Comparison of ENCODE assay signal across 9 mouse cellular contexts in genomic region chr8:70439848-70440179, GRCm38 (mm10). TPM values are rescaled to one million over a fixed set of nuclear protein-coding genes. Genes with fewer than 3 reads are reported as not detected.
DNase-seq lines count a peak whose midpoint lies in the region; ATAC-seq and TF ChIP-seq lines count a peak whose summit lies in the region.
"Had no signal": no experiment of that assay in that cellular context is flagged by ENCODE, and none has a peak within 500 bp of the region (broad histone marks: within the 10 kb centered on the region; RNA-seq: fewer than 3 reads in every experiment).

No protein-coding gene starts in this region.

- intact Hi-C loops in heart, postnatal 36 days (cut with DNase I): loop anchor here (2.0 kb wide), 1 partner anchor 57 kb away; no protein-coding TSS in a partner anchor
- intact Hi-C loops in left cerebral cortex, postnatal 36 days (cut with DNase I): loop anchor here (5.0 kb wide), 1 partner anchor 62 kb away; no protein-coding TSS in a partner anchor
- intact Hi-C loops in left cerebral cortex, postnatal 14 days (cut with DNase I): no loop called here

- TF ChIP-seq CTCF in ES-Bruce4 (IDR thresholded peaks at IDR 0.05; ENCODE audit: low read depth, low read length): no peak

- H3K9ac ChIP-seq in heart, embryonic 14.5 days (ENCODE audit: low read length): peak overlapping the region; percentile 66
- H3K9ac ChIP-seq in ES-Bruce4 (ENCODE audit: low read depth, poor library complexity, severe bottlenecking): peak overlapping the region; percentile 9
- peak overlapping the region; percentile 76 for H3K9ac ChIP-seq in forebrain, embryonic 16.5 days (replicated peaks; ENCODE audit: low read depth, low read length)
- H3K9ac ChIP-seq in liver, embryonic 16.5 days (ENCODE audit: low read depth, low read length): peak overlapping the region; percentile 69

- no peak for TF ChIP-seq EP300 in ES-Bruce4 (IDR thresholded peaks at IDR 0.05; ENCODE audit: insufficient read depth, low read depth, low read length)

- no peak for DNase-seq in heart, postnatal 36 days
- DNase-seq in left cerebral cortex, postnatal 36 days (ENCODE audit: low spot score in 2 of 2): no peak
- no peak for DNase-seq in left cerebral cortex, postnatal 14 days (ENCODE audit: low spot score in 2 of 2)
- DNase-seq in adrenal gland, postnatal 10 days: no peak

- 4% methylated on average over 7 of the region's 7 CpGs for WGBS in heart, embryonic 14.5 days
- under 1% methylated on average over 7 of the region's 7 CpGs for WGBS in forebrain, embryonic 16.5 days
- 2% methylated on average over 7 of the region's 7 CpGs for WGBS in liver, embryonic 16.5 days (ENCODE audit: insufficient replicate concordance)

- H3K36me3 ChIP-seq in heart, embryonic 14.5 days (ENCODE audit: control insufficient read depth, insufficient read depth, low read length): no peaks in the 10 kb centered on the region
- H3K36me3 ChIP-seq in ES-Bruce4 (ENCODE audit: control insufficient read depth, insufficient read depth, low read length, poor library complexity, severe bottlenecking): no peaks in the 10 kb centered on the region
- H3K36me3 ChIP-seq in forebrain, embryonic 16.5 days (ENCODE audit: control insufficient read depth, insufficient read depth): no peaks in the 10 kb centered on the region
- H3K36me3 ChIP-seq in liver, embryonic 16.5 days (ENCODE audit: control insufficient read depth, insufficient read depth): no peaks in the 10 kb centered on the region

- ATAC-seq in heart, embryonic 14.5 days (ENCODE audit: insufficient number of reproducible peaks, insufficient read depth, low FRiP score, low read depth): no peak
- ATAC-seq in forebrain, embryonic 16.5 days: peak; percentile 73
- ATAC-seq in liver, embryonic 16.5 days (ENCODE audit: low read depth): no peak

- H3K4me3 ChIP-seq in heart, embryonic 14.5 days (ENCODE audit: control insufficient read depth in 1 of 2, insufficient read depth in 1 of 2, low read depth in 1 of 2, low read length in 2 of 2): peak overlapping the region; percentile 62 to 76
- peak overlapping the region; percentile 51 for H3K4me3 ChIP-seq in ES-Bruce4 (ENCODE audit: low read depth, low read length)
- peak overlapping the region; percentile 75 for H3K4me3 ChIP-seq in forebrain, embryonic 16.5 days (replicated peaks; ENCODE audit: low read length)
- peak overlapping the region; percentile 75 for H3K4me3 ChIP-seq in liver, embryonic 16.5 days (ENCODE audit: low read depth, low read length)

- H3K4me1 ChIP-seq in heart, embryonic 14.5 days (ENCODE audit: control insufficient read depth in 2 of 2, insufficient read depth in 2 of 2, low read length in 2 of 2): peaks cover 0 to 9% of the 10 kb centered on the region in 2 experiments; a peak in 3 of 4 replicates
- no peaks in the 10 kb centered on the region for H3K4me1 ChIP-seq in ES-Bruce4 (ENCODE audit: control insufficient read depth, insufficient read depth, low read length)
- peaks cover 19% of the 10 kb centered on the region for H3K4me1 ChIP-seq in forebrain, embryonic 16.5 days (replicated peaks; ENCODE audit: control insufficient read depth, insufficient read depth, low read length)
- peaks cover 23% of the 10 kb centered on the region for H3K4me1 ChIP-seq in liver, embryonic 16.5 days (ENCODE audit: control insufficient read depth, low read depth, low read length)

- TF ChIP-seq POLR2A in ES-Bruce4 (IDR thresholded peaks at IDR 0.05; ENCODE audit: insufficient read depth, low read length): no peak

- no peaks in the 10 kb centered on the region for H3K27me3 ChIP-seq in heart, embryonic 14.5 days (ENCODE audit: control insufficient read depth, insufficient read depth, low read length)
- H3K27me3 ChIP-seq in ES-Bruce4 (ENCODE audit: control insufficient read depth, insufficient read depth, low read length, poor library complexity, severe bottlenecking): no peaks in the 10 kb centered on the region
- H3K27me3 ChIP-seq in forebrain, embryonic 16.5 days (replicated peaks; ENCODE audit: control insufficient read depth, insufficient read depth, low read length): no peaks in the 10 kb centered on the region
- H3K27me3 ChIP-seq in liver, embryonic 16.5 days (ENCODE audit: control insufficient read depth, insufficient read depth, low read depth, low read length): no peaks in the 10 kb centered on the region

- peak overlapping the region; percentile 24 to 25; a peak in 2 of 4 replicates for H3K27ac ChIP-seq in heart, embryonic 14.5 days (replicated peaks in 1 of 2; ENCODE audit: control insufficient read depth in 1 of 2, insufficient read depth in 1 of 2, low read depth in 2 of 2, low read length in 2 of 2)
- H3K27ac ChIP-seq in ES-Bruce4 (ENCODE audit: insufficient read depth, low read length): no peak overlapping the region
- H3K27ac ChIP-seq in forebrain, embryonic 16.5 days (ENCODE audit: low read length): peak overlapping the region; percentile 73
- H3K27ac ChIP-seq in liver, embryonic 16.5 days (ENCODE audit: low read length): peak overlapping the region; percentile 58; the same call in 1 of the 2 replicates

- H3K4me2 ChIP-seq in heart, embryonic 14.5 days (ENCODE audit: low read length): peak overlapping the region; percentile 71
- H3K4me2 ChIP-seq in forebrain, embryonic 16.5 days (ENCODE audit: low read length): peak overlapping the region; percentile 78
- H3K4me2 ChIP-seq in liver, embryonic 16.5 days (ENCODE audit: low read depth, low read length): peak overlapping the region; percentile 97

- no peaks in the 10 kb centered on the region for H3K9me3 ChIP-seq in heart, embryonic 14.5 days (ENCODE audit: control insufficient read depth, low read length)
- no peaks in the 10 kb centered on the region for H3K9me3 ChIP-seq in ES-Bruce4 (replicated peaks; ENCODE audit: control insufficient read depth, insufficient read depth, low read length, poor library complexity, severe bottlenecking)
- no peaks in the 10 kb centered on the region for H3K9me3 ChIP-seq in forebrain, embryonic 16.5 days (ENCODE audit: control insufficient read depth, low read length)
- H3K9me3 ChIP-seq in liver, embryonic 16.5 days (replicated peaks; ENCODE audit: control insufficient read depth, low read length): no peaks in the 10 kb centered on the region

RNA-seq across cellular contexts. Expression of gene Crtc1, which starts 0.4 kb away (rescaled TPM):
- polyA plus RNA-seq in heart, embryonic 14.5 days (2014; fragmentation: Nextera tagmentation; extraction: Ambion mirVana): 12.2 and 14.1 TPM in 2 replicates
- 1 to 10 TPM; 8.2 to 9.8 TPM for total RNA-seq in heart, postnatal 36 days (2021)
- 7.7 and 9.6 TPM in 2 replicates for polyA plus RNA-seq in ES-Bruce4 (2011; ENCODE audit: insufficient read depth, insufficient read length, low read depth, missing spikeins)
- polyA plus RNA-seq in forebrain, embryonic 16.5 days (2015; fragmentation: Nextera tagmentation; extraction: Ambion mirVana): 41.1 and 51.0 TPM in 2 replicates
- 3.4 and 3.9 TPM in 2 replicates for polyA plus RNA-seq in liver, embryonic 16.5 days (2015; fragmentation: Nextera tagmentation; extraction: Ambion mirVana)
- 100 to 1,000 TPM; 116 to 140 TPM for total RNA-seq in left cerebral cortex, postnatal 36 days (2021)
- 100 to 1,000 TPM; 109 to 111 TPM for total RNA-seq in left cerebral cortex, postnatal 14 days (2021)
- 10 to 100 TPM; 14.1 to 19.4 TPM for total RNA-seq in adrenal gland, postnatal 10 days (2021)

RNA-seq across cellular contexts. Expression of gene Klhl26, which starts 37.0 kb away (rescaled TPM):
- 9.6 and 9.8 TPM in 2 replicates for polyA plus RNA-seq in heart, embryonic 14.5 days (2014; fragmentation: Nextera tagmentation; extraction: Ambion mirVana)
- 1 to 10 TPM; 8.1 to 9.4 TPM for total RNA-seq in heart, postnatal 36 days (2021)
- polyA plus RNA-seq in ES-Bruce4 (2011; ENCODE audit: insufficient read depth, insufficient read length, low read depth, missing spikeins): 27.4 and 33.7 TPM in 2 replicates
- 23.1 and 26.2 TPM in 2 replicates for polyA plus RNA-seq in forebrain, embryonic 16.5 days (2015; fragmentation: Nextera tagmentation; extraction: Ambion mirVana)
- 5.6 and 7.1 TPM in 2 replicates for polyA plus RNA-seq in liver, embryonic 16.5 days (2015; fragmentation: Nextera tagmentation; extraction: Ambion mirVana)
- 10 to 100 TPM; 43.6 to 44.6 TPM for total RNA-seq in left cerebral cortex, postnatal 36 days (2021)
- total RNA-seq in left cerebral cortex, postnatal 14 days (2021): 10 to 100 TPM; 37.2 to 37.9 TPM
- total RNA-seq in adrenal gland, postnatal 10 days (2021): 10 to 100 TPM; 14.0 to 15.1 TPM

RNA-seq across cellular contexts. Expression of gene Tmem59l, which starts 47.3 kb away (rescaled TPM):
- polyA plus RNA-seq in heart, embryonic 14.5 days (2014; fragmentation: Nextera tagmentation; extraction: Ambion mirVana): 0.31 TPM in 1 of 2 replicates, not detected in the other
- total RNA-seq in heart, postnatal 36 days (2021): not detected
- 3.3 and 4.2 TPM in 2 replicates for polyA plus RNA-seq in ES-Bruce4 (2011; ENCODE audit: insufficient read depth, insufficient read length, low read depth, missing spikeins)
- polyA plus RNA-seq in forebrain, embryonic 16.5 days (2015; fragmentation: Nextera tagmentation; extraction: Ambion mirVana): 74.9 and 90.8 TPM in 2 replicates
- polyA plus RNA-seq in liver, embryonic 16.5 days (2015; fragmentation: Nextera tagmentation; extraction: Ambion mirVana): not detected in 2 replicates
- 100 to 1,000 TPM; 279 to 317 TPM for total RNA-seq in left cerebral cortex, postnatal 36 days (2021)
- 100 to 1,000 TPM; 217 to 225 TPM for total RNA-seq in left cerebral cortex, postnatal 14 days (2021)
- 1 to 10 TPM; 2.9 to 4.5 TPM for total RNA-seq in adrenal gland, postnatal 10 days (2021)
- total RNA-seq: neutrophil, adult 5-6 weeks had no signal

RNA-seq across cellular contexts. Expression of gene Crlf1, which starts 53.1 kb away (rescaled TPM):
- 0.42 and 2.0 TPM in 2 replicates for polyA plus RNA-seq in heart, embryonic 14.5 days (2014; fragmentation: Nextera tagmentation; extraction: Ambion mirVana)
- total RNA-seq in heart, postnatal 36 days (2021): under 1 TPM; 0.39 to 0.62 TPM
- polyA plus RNA-seq in ES-Bruce4 (2011; ENCODE audit: insufficient read depth, insufficient read length, low read depth, missing spikeins): 6.1 and 7.5 TPM in 2 replicates
- 6.1 and 8.2 TPM in 2 replicates for polyA plus RNA-seq in forebrain, embryonic 16.5 days (2015; fragmentation: Nextera tagmentation; extraction: Ambion mirVana)
- 0.83 and 1.3 TPM in 2 replicates for polyA plus RNA-seq in liver, embryonic 16.5 days (2015; fragmentation: Nextera tagmentation; extraction: Ambion mirVana)
- 1 to 10 TPM; 4.1 to 4.6 TPM for total RNA-seq in left cerebral cortex, postnatal 36 days (2021)
- 1 to 10 TPM; 5.8 to 7.5 TPM for total RNA-seq in left cerebral cortex, postnatal 14 days (2021)
- total RNA-seq in adrenal gland, postnatal 10 days (2021): under 1 TPM; 0.21 to 0.42 TPM
- total RNA-seq: neutrophil, adult 5-6 weeks had no signal

Comparison
In these comparisons a context has a peak if more than half of its experiments do, and no peak if none do; other contexts are left out.
1. H3K9ac ChIP-seq: peak in every context shown above with its lines; median percentile 76 in forebrain, embryonic 16.5 days; 69 in liver, embryonic 16.5 days; 66 in heart, embryonic 14.5 days; 9 in ES-Bruce4.
2. RNA of gene Crtc1, which starts 0.4 kb away (total RNA-seq): 116 to 140 TPM in left cerebral cortex, postnatal 36 days and 109 to 111 TPM in left cerebral cortex, postnatal 14 days; 14.1 to 19.4 TPM in adrenal gland, postnatal 10 days and 8.2 to 9.8 TPM in heart, postnatal 36 days; every median in the first group is over 4 times any median in the second.
3. RNA of gene Tmem59l, which starts 47.3 kb away (total RNA-seq): 279 to 317 TPM in left cerebral cortex, postnatal 36 days and 217 to 225 TPM in left cerebral cortex, postnatal 14 days; 2.9 to 4.5 TPM in adrenal gland, postnatal 10 days and not detected in heart, postnatal 36 days; every median in the first group is over 10 times any median in the second.
4. Peak in every context shown above with its lines, with median percentiles within 50 percentile points of each other: H3K4me2 ChIP-seq and H3K4me3 ChIP-seq.